Mouse (Mus musculus): ENCODE results near the gene Aff3. TPM values are rescaled to one million over a fixed set of nuclear protein-coding genes. Genes with fewer than 3 reads are reported as not detected.

Gene Aff3
- polyA plus RNA-seq, 1 experiment from 2014 or later: 2.1 TPM

- peaks cover 17% of the 10 kb centered on the region for H3K4me1 ChIP-seq
- no peaks in the 10 kb centered on the region for H3K27me3 ChIP-seq (replicated peaks)
- H3K27ac ChIP-seq (replicated peaks): no peak overlapping the region
- no peaks in the 10 kb centered on the region for H3K9me3 ChIP-seq
- no peak overlapping the region for H3K4me2 ChIP-seq
- no peak for ATAC-seq (ENCODE audit: extremely low read depth, insufficient number of reproducible peaks, low FRiP score, low TSS enrichment)
- no peaks in the 10 kb centered on the region; the same call in 1 of the 2 replicates for H3K36me3 ChIP-seq
- H3K4me3 ChIP-seq: no peak overlapping the region
- H3K9ac ChIP-seq: no peak overlapping the region
- WGBS: 83% methylated on average over 3 of the region's 3 CpGs
These were observed 469.0 kb downstream of the Aff3 start for GRCm38 (mm10) chr1:38195721-38196120.

GRCm38 (mm10) chr1:38186227-38186545 lies 478.6 kb downstream of the Aff3 start:
- Histone ChIP-seq H3K9me3 (no peaks in the 10 kb centered on the region), H3K4me3 (no peak overlapping the region), H3K27me3 (replicated peaks) (no peaks in the 10 kb centered on the region), H3K36me3 (peaks cover 2% of the 10 kb centered on the region), H3K9ac (no peak overlapping the region), H3K4me1 (no peaks in the 10 kb centered on the region), H3K4me2 (no peak overlapping the region), H3K27ac (replicated peaks) (no peak overlapping the region)
- no peak for ATAC-seq (ENCODE audit: extremely low read depth, insufficient number of reproducible peaks, low FRiP score, low TSS enrichment)
- 85% methylated on average over 5 of the region's 5 CpGs for WGBS

- no peak for ATAC-seq (ENCODE audit: extremely low read depth, insufficient number of reproducible peaks, low FRiP score, low TSS enrichment)
- no peak overlapping the region for H3K4me3 ChIP-seq
- 43% methylated on average over 17 of the region's 17 CpGs for WGBS
These were observed 479.1 kb downstream of the Aff3 start for GRCm38 (mm10) chr1:38185517-38186226.

GRCm38 (mm10) chr1:38181020-38181550 lies 483.7 kb downstream of the Aff3 start:
- ATAC-seq (ENCODE audit: extremely low read depth, insufficient number of reproducible peaks, low FRiP score, low TSS enrichment): no peak
- H3K27me3 ChIP-seq (replicated peaks): no peaks in the 10 kb centered on the region
- no peak overlapping the region for H3K27ac ChIP-seq (replicated peaks)
- H3K36me3 ChIP-seq: peaks cover 14% of the 10 kb centered on the region
- H3K4me2 ChIP-seq: no peak overlapping the region
- H3K4me1 ChIP-seq: no peaks in the 10 kb centered on the region
- H3K9me3 ChIP-seq: no peaks in the 10 kb centered on the region
- H3K9ac ChIP-seq: no peak overlapping the region
- no peak overlapping the region for H3K4me3 ChIP-seq
- WGBS: 79% methylated on average over 15 of the region's 15 CpGs

More at GRCm38 (mm10) chr1:38185517-38186226, 479.1 kb downstream of the Aff3 start:
- Histone ChIP-seq H3K9me3 (no peaks in the 10 kb centered on the region), H3K27me3 (replicated peaks) (no peaks in the 10 kb centered on the region), H3K4me1 (no peaks in the 10 kb centered on the region), H3K36me3 (peaks cover 5% of the 10 kb centered on the region), H3K9ac (no peak overlapping the region), H3K4me2 (no peak overlapping the region), H3K27ac (replicated peaks) (no peak overlapping the region)

GRCm38 (mm10) chr1:38178929-38179328 lies 485.8 kb downstream of the Aff3 start:
- H3K4me2 ChIP-seq: no peak overlapping the region
- no peaks in the 10 kb centered on the region for H3K9me3 ChIP-seq
- WGBS: 86% methylated on average over 8 of the region's 8 CpGs
- ATAC-seq (ENCODE audit: extremely low read depth, insufficient number of reproducible peaks, low FRiP score, low TSS enrichment): no peak
- H3K27me3 ChIP-seq (replicated peaks): no peaks in the 10 kb centered on the region
- H3K4me1 ChIP-seq: no peaks in the 10 kb centered on the region
- no peak overlapping the region for H3K9ac ChIP-seq
- H3K27ac ChIP-seq (replicated peaks): no peak overlapping the region
- H3K4me3 ChIP-seq: no peak overlapping the region
- peaks cover 14% of the 10 kb centered on the region for H3K36me3 ChIP-seq

- Histone ChIP-seq H3K27me3 (replicated peaks) (0 out of 2 replicates have a peak, but pooled peaks cover 2% of the 10 kb centered on the region), H3K4me1 (no peaks in the 10 kb centered on the region), H3K9me3 (no peaks in the 10 kb centered on the region), H3K9ac (no peak overlapping the region), H3K4me3 (no peak overlapping the region), H3K36me3 (peaks cover 11% of the 10 kb centered on the region), H3K4me2 (no peak overlapping the region), H3K27ac (replicated peaks) (no peak overlapping the region)
- no peak for ATAC-seq (ENCODE audit: extremely low read depth, insufficient number of reproducible peaks, low FRiP score, low TSS enrichment)
- WGBS: 79% methylated on average over 7 of the region's 7 CpGs
These were observed 488.7 kb downstream of the Aff3 start for GRCm38 (mm10) chr1:38176077-38176476.

- Histone ChIP-seq H3K4me1 (no peaks in the 10 kb centered on the region), H3K9ac (no peak overlapping the region), H3K36me3 (no peaks in the 10 kb centered on the region), H3K9me3 (no peaks in the 10 kb centered on the region), H3K27me3 (replicated peaks) (0 out of 2 replicates have a peak, but pooled peaks cover 2% of the 10 kb centered on the region), H3K4me2 (no peak overlapping the region), H3K4me3 (no peak overlapping the region), H3K27ac (replicated peaks) (no peak overlapping the region)
- no peak for ATAC-seq (ENCODE audit: extremely low read depth, insufficient number of reproducible peaks, low FRiP score, low TSS enrichment)
- WGBS: 81% methylated on average over 4 of the region's 4 CpGs
These were observed 492.9 kb downstream of the Aff3 start for GRCm38 (mm10) chr1:38171874-38172273.

GRCm38 (mm10) chr1:38165696-38166095 lies 499.1 kb downstream of the Aff3 start:
- peaks cover 6% of the 10 kb centered on the region for H3K4me1 ChIP-seq
- WGBS: 43% methylated on average over 2 of the region's 2 CpGs

GRCm38 (mm10) chr1:38150086-38150485 lies 514.7 kb downstream of the Aff3 start:
- Histone ChIP-seq H3K4me2 (no peak overlapping the region), H3K27me3 (replicated peaks) (no peaks in the 10 kb centered on the region), H3K4me3 (no peak overlapping the region), H3K36me3 (no peaks in the 10 kb centered on the region), H3K4me1 (no peaks in the 10 kb centered on the region), H3K27ac (replicated peaks) (no peak overlapping the region), H3K9me3 (no peaks in the 10 kb centered on the region), H3K9ac (no peak overlapping the region)
- 84% methylated on average over 5 of the region's 5 CpGs for WGBS
- no peak for ATAC-seq (ENCODE audit: extremely low read depth, insufficient number of reproducible peaks, low FRiP score, low TSS enrichment)

More at GRCm38 (mm10) chr1:38165696-38166095, 499.1 kb downstream of the Aff3 start:
- Histone ChIP-seq H3K36me3 (no peaks in the 10 kb centered on the region), H3K27me3 (replicated peaks) (no peaks in the 10 kb centered on the region), H3K27ac (replicated peaks) (no peak overlapping the region), H3K9ac (no peak overlapping the region), H3K4me2 (no peak overlapping the region), H3K4me3 (no peak overlapping the region), H3K9me3 (no peaks in the 10 kb centered on the region)
- ATAC-seq (ENCODE audit: extremely low read depth, insufficient number of reproducible peaks, low FRiP score, low TSS enrichment): no peak

GRCm38 (mm10) chr1:38146008-38146407 lies 518.7 kb downstream of the Aff3 start:
- Histone ChIP-seq H3K27me3 (replicated peaks) (no peaks in the 10 kb centered on the region), H3K9me3 (no peaks in the 10 kb centered on the region), H3K9ac (no peak overlapping the region), H3K27ac (replicated peaks) (no peak overlapping the region), H3K4me3 (no peak overlapping the region), H3K4me2 (no peak overlapping the region), H3K4me1 (no peaks in the 10 kb centered on the region), H3K36me3 (no peaks in the 10 kb centered on the region)
- 83% methylated on average over 4 of the region's 4 CpGs for WGBS
- no peak for ATAC-seq (ENCODE audit: extremely low read depth, insufficient number of reproducible peaks, low FRiP score, low TSS enrichment)

- Histone ChIP-seq H3K27ac (replicated peaks) (no peak overlapping the region), H3K9ac (no peak overlapping the region), H3K36me3 (no peaks in the 10 kb centered on the region), H3K27me3 (replicated peaks) (peaks cover 5% of the 10 kb centered on the region; the same call in 1 of the 2 replicates), H3K9me3 (no peaks in the 10 kb centered on the region), H3K4me3 (no peak overlapping the region), H3K4me1 (no peaks in the 10 kb centered on the region), H3K4me2 (no peak overlapping the region)
- ATAC-seq (ENCODE audit: extremely low read depth, insufficient number of reproducible peaks, low FRiP score, low TSS enrichment): no peak
- 70% methylated on average over 1 of the region's 1 CpGs for WGBS
These were observed 523.4 kb downstream of the Aff3 start for GRCm38 (mm10) chr1:38141371-38141770.

GRCm38 (mm10) chr1:38140911-38141310 lies 523.8 kb downstream of the Aff3 start:
- Histone ChIP-seq H3K4me2 (no peak overlapping the region), H3K4me3 (no peak overlapping the region), H3K9ac (no peak overlapping the region), H3K27ac (replicated peaks) (no peak overlapping the region), H3K9me3 (no peaks in the 10 kb centered on the region), H3K4me1 (no peaks in the 10 kb centered on the region), H3K27me3 (replicated peaks) (peaks cover 5% of the 10 kb centered on the region; the same call in 1 of the 2 replicates), H3K36me3 (no peaks in the 10 kb centered on the region)
- WGBS: 58% methylated on average over 2 of the region's 2 CpGs
- ATAC-seq (ENCODE audit: extremely low read depth, insufficient number of reproducible peaks, low FRiP score, low TSS enrichment): no peak
